Mouse (Mus musculus): Measurements from ENCODE around the gene Olfr418. TPM values are rescaled to one million over a fixed set of nuclear protein-coding genes. Genes with fewer than 3 reads are reported as not detected.
"Not testable (repeated sequence)": the region's sequence is repeated elsewhere in the genome, so short reads cannot be mapped to it uniquely, and the experiment has no call there.

Olfr418 gene
- polyA plus RNA-seq (2012; rRNA removed), result not detected in 2 replicates

- Histone ChIP-seq H3K4me3 (ENCODE audit: extremely low read depth, insufficient read depth, insufficient read length) (no peak within 1 kb of the TSS), H3K36me3 (ENCODE audit: control insufficient read depth, insufficient read depth, low read length) (no peaks in the 10 kb centered on the region), H3K27me3 (ENCODE audit: control insufficient read depth, insufficient read depth, low read length) (no peaks in the 10 kb centered on the region), H3K27ac (ENCODE audit: insufficient read depth, low read length) (no peak within 1 kb of the TSS), H3K4me1 (ENCODE audit: control insufficient read depth, insufficient read depth, insufficient read length) (no peaks in the 10 kb centered on the region)
- TF ChIP-seq POLR2A (IDR thresholded peaks at IDR 0.05; ENCODE audit: low read depth, low read length) (no peak), CTCF (IDR thresholded peaks at IDR 0.05; ENCODE audit: extremely low read depth, insufficient read depth, insufficient read length, insufficient replicate concordance) (no peak)
- no peak for DNase-seq (ENCODE audit: low read depth in 1 of 2, low spot score in 2 of 2)
Measured at GRCm38 (mm10) chr1:173265701-173266100, at the start of gene Olfr418. Gene Olfr418 (plus strand): TSS chr1:173266001.

GRCm38 (mm10) chr1:173216481-173216880 lies 49.3 kb upstream of the Olfr418 start:
- no peaks in the 10 kb centered on the region for H3K36me3 ChIP-seq (ENCODE audit: control insufficient read depth, insufficient read depth, low read length)
- no peak overlapping the region for H3K27ac ChIP-seq (ENCODE audit: insufficient read depth, low read length)
- H3K4me3 ChIP-seq (ENCODE audit: extremely low read depth, insufficient read depth, insufficient read length), result no peak overlapping the region
- WGBS, result 89% methylated on average over 3 of the region's 3 CpGs
- H3K27me3 ChIP-seq (ENCODE audit: control insufficient read depth, insufficient read depth, low read length), result no peaks in the 10 kb centered on the region
- TF ChIP-seq CTCF (IDR thresholded peaks at IDR 0.05; ENCODE audit: extremely low read depth, insufficient read depth, insufficient read length, insufficient replicate concordance) (no peak), POLR2A (IDR thresholded peaks at IDR 0.05; ENCODE audit: low read depth, low read length) (no peak)
- H3K4me1 ChIP-seq (ENCODE audit: control insufficient read depth, insufficient read depth, insufficient read length), result no peaks in the 10 kb centered on the region
- DNase-seq (ENCODE audit: low read depth in 1 of 2, low spot score in 2 of 2), result no peak

GRCm38 (mm10) chr1:173227081-173227480 lies 38.7 kb upstream of the Olfr418 start, which contains the start of gene Fcer1a:
Gene Fcer1a (minus strand): TSS chr1:173227214.
- no peaks in the 10 kb centered on the region for H3K27me3 ChIP-seq (ENCODE audit: control insufficient read depth, insufficient read depth, low read length)
- DNase-seq (ENCODE audit: low read depth in 1 of 2, low spot score in 2 of 2), result no peak
- H3K4me1 ChIP-seq (ENCODE audit: control insufficient read depth, insufficient read depth, insufficient read length), result no peaks in the 10 kb centered on the region
- H3K4me3 ChIP-seq (ENCODE audit: extremely low read depth, insufficient read depth, insufficient read length), result no peak within 1 kb of the TSS
- H3K27ac ChIP-seq (ENCODE audit: insufficient read depth, low read length), result no peak within 1 kb of the TSS
- TF ChIP-seq POLR2A (IDR thresholded peaks at IDR 0.05; ENCODE audit: low read depth, low read length) (no peak), CTCF (IDR thresholded peaks at IDR 0.05; ENCODE audit: extremely low read depth, insufficient read depth, insufficient read length, insufficient replicate concordance) (no peak)
- 41% methylated on average over 2 of the region's 2 CpGs for WGBS
- no peaks in the 10 kb centered on the region for H3K36me3 ChIP-seq (ENCODE audit: control insufficient read depth, insufficient read depth, low read length)

- H3K4me1 ChIP-seq (ENCODE audit: control insufficient read depth, insufficient read depth, insufficient read length); H3K4me3 ChIP-seq (ENCODE audit: extremely low read depth, insufficient read depth, insufficient read length); DNase-seq (ENCODE audit: low read depth in 1 of 2, low spot score in 2 of 2); H3K36me3 ChIP-seq (ENCODE audit: control insufficient read depth, insufficient read depth, low read length); H3K27me3 ChIP-seq (ENCODE audit: control insufficient read depth, insufficient read depth, low read length); H3K27ac ChIP-seq (ENCODE audit: insufficient read depth, low read length): not testable (repeated sequence)
- WGBS, result 81% methylated on average over 1 of the region's 1 CpGs
Measured at GRCm38 (mm10) chr1:173237004-173237403, 28.8 kb upstream of the Olfr418 start.

DNA sequence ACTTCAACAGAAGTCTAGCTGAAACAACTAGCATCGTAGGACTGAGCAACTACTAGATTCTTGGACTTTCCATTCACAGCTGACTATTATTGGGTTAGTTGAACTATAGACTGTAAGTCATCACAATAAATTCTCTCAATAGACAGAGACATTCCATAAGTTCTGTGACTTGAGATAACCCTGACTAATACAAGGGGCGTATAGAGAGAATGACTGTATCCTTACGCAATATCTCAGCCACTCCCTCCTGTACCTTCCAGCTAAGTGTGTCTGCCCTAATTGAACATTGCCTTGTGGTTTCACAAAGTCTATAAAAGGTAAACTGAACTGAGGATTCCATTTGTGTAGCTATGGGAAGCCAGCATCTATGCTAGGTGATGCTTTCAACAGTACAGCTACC lies 15.9 kb upstream of the Olfr418 start:
- no peaks in the 10 kb centered on the region for H3K4me1 ChIP-seq (ENCODE audit: control insufficient read depth, insufficient read depth, insufficient read length)
- H3K36me3 ChIP-seq (ENCODE audit: control insufficient read depth, insufficient read depth, low read length), result no peaks in the 10 kb centered on the region
- TF ChIP-seq POLR2A (IDR thresholded peaks at IDR 0.05; ENCODE audit: low read depth, low read length) (no peak), CTCF (IDR thresholded peaks at IDR 0.05; ENCODE audit: extremely low read depth, insufficient read depth, insufficient read length, insufficient replicate concordance) (no peak)
- no peak for DNase-seq (ENCODE audit: low read depth in 1 of 2, low spot score in 2 of 2)
- no peaks in the 10 kb centered on the region for H3K27me3 ChIP-seq (ENCODE audit: control insufficient read depth, insufficient read depth, low read length)
- no peak overlapping the region for H3K4me3 ChIP-seq (ENCODE audit: extremely low read depth, insufficient read depth, insufficient read length)
- 93% methylated on average over 3 of the region's 3 CpGs for WGBS
- H3K27ac ChIP-seq (ENCODE audit: insufficient read depth, low read length), result no peak overlapping the region

GRCm38 (mm10) chr1:173277677-173278076 lies 11.9 kb downstream of the Olfr418 start, which contains the start of gene Mptx2:
Gene Mptx2 (minus strand): TSS chr1:173277777.
- 74% methylated on average over 3 of the region's 3 CpGs for WGBS
- DNase-seq (ENCODE audit: low read depth in 1 of 2, low spot score in 2 of 2), result no peak

GRCm38 (mm10) chr1:173302795-173303194 lies 37.0 kb downstream of the Olfr418 start:
- H3K4me3 ChIP-seq (ENCODE audit: extremely low read depth, insufficient read depth, insufficient read length); DNase-seq (ENCODE audit: low read depth in 1 of 2, low spot score in 2 of 2); H3K36me3 ChIP-seq (ENCODE audit: control insufficient read depth, insufficient read depth, low read length); H3K27me3 ChIP-seq (ENCODE audit: control insufficient read depth, insufficient read depth, low read length); H3K27ac ChIP-seq (ENCODE audit: insufficient read depth, low read length); H3K4me1 ChIP-seq (ENCODE audit: control insufficient read depth, insufficient read depth, insufficient read length): not testable (repeated sequence)
- WGBS, result 62% methylated on average over 3 of the region's 3 CpGs

More at GRCm38 (mm10) chr1:173277677-173278076, 11.9 kb downstream of the Olfr418 start, which contains the start of gene Mptx2:
- no peaks in the 10 kb centered on the region for H3K36me3 ChIP-seq (ENCODE audit: control insufficient read depth, insufficient read depth, low read length)
- H3K4me1 ChIP-seq (ENCODE audit: control insufficient read depth, insufficient read depth, insufficient read length), result no peaks in the 10 kb centered on the region
- TF ChIP-seq POLR2A (IDR thresholded peaks at IDR 0.05; ENCODE audit: low read depth, low read length), result no peak
- no peak for TF ChIP-seq CTCF (IDR thresholded peaks at IDR 0.05; ENCODE audit: extremely low read depth, insufficient read depth, insufficient read length, insufficient replicate concordance)
- H3K27me3 ChIP-seq (ENCODE audit: control insufficient read depth, insufficient read depth, low read length), result no peaks in the 10 kb centered on the region
- H3K4me3 ChIP-seq (ENCODE audit: extremely low read depth, insufficient read depth, insufficient read length), result no peak within 1 kb of the TSS
- no peak within 1 kb of the TSS for H3K27ac ChIP-seq (ENCODE audit: insufficient read depth, low read length)

DNA sequence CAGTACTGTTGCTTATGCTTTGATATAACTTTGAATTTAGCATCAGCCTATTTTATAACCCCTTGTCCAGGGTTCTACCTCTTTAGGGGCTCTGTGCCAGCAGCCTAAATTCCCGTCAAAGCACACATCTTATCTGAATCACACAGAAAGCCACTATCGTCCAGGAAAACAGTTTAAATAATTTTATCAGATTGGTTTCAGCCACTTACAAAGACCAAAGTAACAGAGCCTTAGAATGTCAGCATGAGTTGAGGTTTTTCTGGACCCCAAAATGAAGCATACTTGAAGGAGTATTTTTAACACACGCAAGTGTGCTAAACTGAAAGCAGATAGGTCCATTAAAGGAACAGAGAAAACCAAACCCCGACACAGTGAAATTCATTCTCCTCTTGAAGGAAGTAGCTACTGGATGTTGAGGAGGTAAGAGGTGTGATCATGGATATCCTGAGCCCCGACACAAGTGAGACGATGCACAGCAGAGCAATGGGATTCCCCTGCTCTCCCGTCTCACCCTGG lies 47.8 kb downstream of the Olfr418 start:
- 52% methylated on average over 7 of the region's 7 CpGs for WGBS
- not testable (repeated sequence) for DNase-seq (ENCODE audit: low read depth in 1 of 2, low spot score in 2 of 2); H3K27me3 ChIP-seq (ENCODE audit: control insufficient read depth, insufficient read depth, low read length); H3K36me3 ChIP-seq (ENCODE audit: control insufficient read depth, insufficient read depth, low read length); H3K27ac ChIP-seq (ENCODE audit: insufficient read depth, low read length); H3K4me3 ChIP-seq (ENCODE audit: extremely low read depth, insufficient read depth, insufficient read length); H3K4me1 ChIP-seq (ENCODE audit: control insufficient read depth, insufficient read depth, insufficient read length)

All from spleen, adult 2 months (tissue).